Mouse (Mus musculus) midbrain, postnatal 0 days (tissue): ENCODE data around the gene Eef2kmt. TPM values are rescaled to one million over a fixed set of nuclear protein-coding genes. Genes with fewer than 3 reads are reported as not detected.

Experiments
- ATAC-seq: fragments of 200-750 bp; cut with Nextera tagmentation; 2 replicates; pipeline ENCODE4 v1.8.0; 2017; ENCODE audit warnings: moderate number of reproducible peaks, mild to moderate bottlenecking, moderate TSS enrichment, moderate library complexity; ENCODE audit not compliant: low FRiP score
- DNase-seq: peaks from one replicate; pipeline ENCODE4 v3.0.0-alpha.2; 2015; ENCODE audit warnings: low spot score
- H3K27ac ChIP-seq: fragments of 300-500 bp; sonication (generic); 2 replicates; pipeline ENCODE4 v1.5.1; 2014; ENCODE audit warnings: low read depth, mild to moderate bottlenecking, low read length, mixed read lengths
- H3K27me3 ChIP-seq: fragments of 300-500 bp; sonication (generic); 2 replicates; pipeline ENCODE4 v1.6.1; 2014; ENCODE audit warnings: low read length, control low read depth, mixed read lengths; ENCODE audit not compliant: insufficient read depth
- H3K36me3 ChIP-seq: fragments of 300-500 bp; sonication (generic); 2 replicates; pipeline ENCODE4 v1.6.1; 2014; ENCODE audit warnings: low read length, control low read depth, mixed read lengths; ENCODE audit not compliant: insufficient read depth
- H3K4me1 ChIP-seq: fragments of 300-500 bp; sonication (generic); 2 replicates; pipeline ENCODE4 v1.6.1; 2014; ENCODE audit warnings: mild to moderate bottlenecking, control low read depth, antibody characterized with exemption, low read length, mixed read lengths; ENCODE audit not compliant: insufficient read depth
- H3K4me2 ChIP-seq: fragments of 300-500 bp; sonication (generic); 2 replicates; pipeline ENCODE4 v1.6.1; 2014; ENCODE audit warnings: low read depth, mild to moderate bottlenecking, low read length, mixed read lengths; ENCODE audit not compliant: poor library complexity, severe bottlenecking
- H3K4me3 ChIP-seq: fragments of 300-500 bp; sonication (generic); 2 replicates; pipeline ENCODE4 v1.5.1; 2014; ENCODE audit warnings: low read depth, mild to moderate bottlenecking, low read length, moderate library complexity
- H3K9ac ChIP-seq: fragments of 300-500 bp; sonication (generic); replicated peaks from 2 replicates; pipeline ENCODE4 v1.6.1; 2014; ENCODE audit warnings: mild to moderate bottlenecking, low read length, moderate library complexity, mixed read lengths; ENCODE audit not compliant: poor library complexity, severe bottlenecking
- H3K9me3 ChIP-seq: fragments of 300-500 bp; sonication (generic); 2 replicates; pipeline ENCODE4 v1.6.1; 2016; ENCODE audit warnings: low read length, control low read depth
- CTCF ChIP-seq: IDR thresholded peaks from 2 replicates; pipeline ENCODE4 v1.5.1; 2016; ENCODE audit warnings: antibody characterized with exemption, mild to moderate bottlenecking
- WGBS: fragments of 180-500 bp; shearing (Covaris S2); extraction: QIAGEN DNeasy Blood & Tissue Kit; methylation state at CpG from one replicate; pipeline ENCODE4 v1.1.7; 2014; 5-methylcytosine and 5-hydroxymethylcytosine counted together
- microRNA-seq: library from miRNA; unstranded; fragments of <30 nt; microRNA quantifications from one replicate; pipeline ENCODE4, GENCODE M21; 2016; ENCODE audit warnings: borderline number of aligned reads
- polyA plus RNA-seq: library from polyadenylated mRNA; unstranded; fragments of >200 nt; fragmentation: Nextera tagmentation; extraction: Ambion mirVana; gene quantifications from 2 replicates; pipeline ENCODE4 v1.2.1, GENCODE M21; 2015
- total RNA-seq: library from RNA; depleted of rRNA; stranded (reverse); fragments of >200 nt; gene quantifications from 2 replicates; pipeline ENCODE4 v1.2.3, GENCODE M21; 2014; rRNA removed

The Eef2kmt gene
- total and polyA plus RNA-seq, 2 experiments from 2014 or later, result 5.8 to 6.1 TPM

DNA sequence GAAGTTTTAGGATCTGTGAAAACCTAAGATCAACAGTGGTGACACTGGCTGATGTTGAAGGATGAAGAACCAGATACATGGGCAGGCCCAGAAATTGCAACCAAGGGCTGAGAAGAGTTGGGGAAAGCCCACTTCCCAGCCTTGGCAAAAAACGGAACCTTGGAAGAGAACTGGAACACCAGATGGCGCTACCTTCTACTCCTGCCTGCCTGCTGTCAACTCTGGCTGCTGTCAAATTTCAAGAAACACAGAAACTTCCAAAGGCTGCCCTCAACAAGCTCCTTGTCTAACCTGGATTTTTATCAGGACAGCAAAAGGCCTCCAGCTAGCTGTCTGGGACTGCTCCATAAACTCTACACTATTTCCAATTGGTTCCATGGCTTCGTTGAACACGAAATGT is 53.1 kb downstream of the Eef2kmt start:
- ATAC-seq, result no peak
- WGBS, result 17% methylated on average over 4 of the region's 4 CpGs

DNA sequence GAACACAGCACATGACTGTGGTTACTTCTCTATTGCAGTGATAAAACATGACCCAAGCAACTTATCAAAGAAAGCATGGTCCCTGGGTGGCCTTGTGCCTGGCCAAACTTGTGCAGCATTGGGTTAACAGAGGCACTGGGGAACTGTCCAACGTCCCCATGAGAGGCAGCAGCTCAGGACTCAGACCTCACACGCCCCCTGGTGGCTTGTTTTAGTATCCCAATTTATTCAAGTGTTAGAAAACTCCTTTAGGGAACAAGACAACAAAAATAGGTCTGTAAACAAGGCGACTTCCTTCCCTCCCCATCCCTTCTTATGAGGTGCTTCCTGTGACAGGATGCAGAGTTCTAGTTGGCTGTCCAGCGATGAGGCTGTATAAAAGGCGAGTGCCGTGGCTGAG is 60.7 kb downstream of the Eef2kmt start:
- Histone ChIP-seq H3K9ac (no peak overlapping the region), H3K4me3 (no peak overlapping the region), H3K27me3 (no peaks in the 10 kb centered on the region), H3K9me3 (no peaks in the 10 kb centered on the region), H3K4me1 (no peaks in the 10 kb centered on the region), H3K27ac (no peak overlapping the region), H3K36me3 (peaks cover 15% of the 10 kb centered on the region), H3K4me2 (no peak overlapping the region)
- peak; percentile 73 for TF ChIP-seq CTCF
- 33% methylated on average over 6 of the region's 6 CpGs for WGBS
- no peak for ATAC-seq
- peak; percentile 62 for DNase-seq

More for the DNA sequence above, 53.1 kb downstream of the Eef2kmt start:
- Histone ChIP-seq H3K27ac (no peak overlapping the region), H3K36me3 (peaks cover 11% of the 10 kb centered on the region), H3K4me2 (peak overlapping the region; percentile 95), H3K4me3 (peak overlapping the region; percentile 77; the same call in 1 of the 2 replicates), H3K9me3 (no peaks in the 10 kb centered on the region), H3K9ac (no peak overlapping the region), H3K4me1 (no peaks in the 10 kb centered on the region; the same call in 1 of the 2 replicates), H3K27me3 (no peaks in the 10 kb centered on the region)
- peak; percentile 75 for TF ChIP-seq CTCF
- DNase-seq, result peak; percentile 41

Small RNA genes lying within 50 kb of the gene (microRNA-seq; reads per million reads assigned to microRNA genes)
- not detected for gene Gm23689
- not detected for gene Gm26095
- not detected for gene Mir6364

Other genes starting within 250 kb of the Eef2kmt start
- not detected in 2 replicates for gene Smim22, start 248.7 kb downstream of the Eef2kmt start, total RNA-seq
- 1.1 TPM in 1 of 2 replicates, not detected in the other for gene Smim22, start 248.7 kb downstream of the Eef2kmt start, polyA plus RNA-seq
- gene Rogdi, start 242.4 kb downstream of the Eef2kmt start, total RNA-seq, result 115 and 121 TPM in 2 replicates
- 165 and 175 TPM in 2 replicates for gene Rogdi, start 242.4 kb downstream of the Eef2kmt start, polyA plus RNA-seq
- 176 and 179 TPM in 2 replicates for gene Glyr1, start 206.1 kb downstream of the Eef2kmt start, total RNA-seq
- gene Glyr1, start 206.1 kb downstream of the Eef2kmt start, polyA plus RNA-seq, result 146 and 149 TPM in 2 replicates
- gene Ubn1, start 205.9 kb downstream of the Eef2kmt start, total RNA-seq, result 28.4 and 28.9 TPM in 2 replicates
- 5.8 and 7.0 TPM in 2 replicates for gene Ubn1, start 205.9 kb downstream of the Eef2kmt start, polyA plus RNA-seq
- gene Ppl, start 123.6 kb downstream of the Eef2kmt start, total RNA-seq, result 0.14 and 0.88 TPM in 2 replicates
- 0.09 and 0.10 TPM in 2 replicates for gene Ppl, start 123.6 kb downstream of the Eef2kmt start, polyA plus RNA-seq
- 0.76 and 1.6 TPM in 2 replicates for gene Sec14l5, start 108.9 kb downstream of the Eef2kmt start, total RNA-seq
- 0.09 and 0.14 TPM in 2 replicates for gene Sec14l5, start 108.9 kb downstream of the Eef2kmt start, polyA plus RNA-seq
- 8.2 and 12.5 TPM in 2 replicates for gene Nagpa, start 52.0 kb downstream of the Eef2kmt start, total RNA-seq
- 7.3 and 9.1 TPM in 2 replicates for gene Nagpa, start 52.0 kb downstream of the Eef2kmt start, polyA plus RNA-seq
- 22.4 and 23.4 TPM in 2 replicates for gene AU021092, start 33.7 kb downstream of the Eef2kmt start, total RNA-seq
- gene AU021092, start 33.7 kb downstream of the Eef2kmt start, polyA plus RNA-seq, result 8.1 and 9.3 TPM in 2 replicates
- gene Alg1, start 22.4 kb downstream of the Eef2kmt start, total RNA-seq, result 39.0 and 46.7 TPM in 2 replicates
- gene Alg1, start 22.4 kb downstream of the Eef2kmt start, polyA plus RNA-seq, result 40.1 and 45.9 TPM in 2 replicates